Mouse (Mus musculus) R1 (cell line): ENCODE measurements at regions not wholly inside any gene's neighbourhood (a gene's known extent, or its start where the extent isn't known, plus 50 kb on each side); places are given as distances from the start of the nearest gene placed in this dataset.

Experiments
- DNase-seq: peaks from one replicate; pipeline ENCODE4 v3.0.0-alpha.2; 2018; ENCODE audit warnings: low read depth, low spot score

GRCm38 (mm10) chr1:149556381-149556780 lies 404.7 kb downstream of the Pla2g4a start:
- no peak for DNase-seq

- DNase-seq: no peak
These were observed 405.6 kb downstream of the Pla2g4a start for GRCm38 (mm10) chr1:149555355-149556007.

GRCm38 (mm10) chr1:149546076-149546475 lies 415.0 kb downstream of the Pla2g4a start:
- peak; percentile 1 for DNase-seq

- DNase-seq: peak; percentile 1
These were observed 419.7 kb downstream of the Pla2g4a start for GRCm38 (mm10) chr1:149541386-149541785.

GRCm38 (mm10) chr1:149533651-149534050 lies 427.4 kb downstream of the Pla2g4a start:
- DNase-seq: no peak
